Mouse (Mus musculus) ES-E14 (cell line): ENCODE data around the gene Fignl1. TPM values are rescaled to one million over a fixed set of nuclear protein-coding genes. Genes with fewer than 3 reads are reported as not detected.

Source experiments
- DNase-seq: peaks from one replicate; pipeline ENCODE4 v3.0.0-alpha.2; 2013; ENCODE audit warnings: low read depth, low spot score
- H3K27ac ChIP-seq: 2 replicates; pipeline ENCODE4 v1.5.1; 2012; ENCODE audit warnings: low read depth, mild to moderate bottlenecking, low read length, moderate library complexity, mixed read lengths; ENCODE audit not compliant: poor library complexity, insufficient read depth, severe bottlenecking
- H3K36me3 ChIP-seq: 2 replicates; pipeline ENCODE4 v1.6.1; 2012; ENCODE audit warnings: mild to moderate bottlenecking, low read length, moderate library complexity, mixed read lengths; ENCODE audit not compliant: control insufficient read depth, poor library complexity, insufficient read depth, severe bottlenecking
- H3K4me1 ChIP-seq, 2 experiments: fragments of 150-350 bp in 1 of 2; sonication (generic) in 1 of 2; 2 replicates each; pipeline ENCODE4 v1.6.1; 2012; ENCODE audit warnings: low read length in 2 of 2, mild to moderate bottlenecking in 1 of 2, mixed read lengths in 1 of 2; ENCODE audit not compliant: control insufficient read depth in 2 of 2, insufficient read depth in 2 of 2, poor library complexity in 1 of 2
- H3K4me3 ChIP-seq, 2 experiments: fragments of 150-350 bp in 1 of 2; sonication (generic) in 1 of 2; 2 replicates each; pipeline ENCODE4 v1.5.1; 2012; ENCODE audit warnings: low read length in 2 of 2, low read depth in 1 of 2, mild to moderate bottlenecking in 1 of 2, mixed read lengths in 1 of 2; ENCODE audit not compliant: insufficient read depth in 1 of 2, poor library complexity in 1 of 2, severe bottlenecking in 1 of 2
- H3K9ac ChIP-seq: 2 replicates; pipeline ENCODE4 v1.6.1; 2012; ENCODE audit warnings: low read depth, mild to moderate bottlenecking, low read length, mixed read lengths; ENCODE audit not compliant: poor library complexity, insufficient read depth, severe bottlenecking
- H3K9me3 ChIP-seq: fragments of 150-350 bp; sonication (generic); 2 replicates; pipeline ENCODE4 v1.6.1; 2012; ENCODE audit warnings: low read depth, mild to moderate bottlenecking, low read length; ENCODE audit not compliant: control insufficient read depth, insufficient read depth
- CHD2 ChIP-seq: IDR thresholded peaks from 2 replicates; pipeline ENCODE4 v1.6.1; 2014; ENCODE audit warnings: mild to moderate bottlenecking, low read depth, low read length, inconsistent platforms
- HCFC1 ChIP-seq: IDR thresholded peaks from 2 replicates; pipeline ENCODE4 v1.6.1; 2012; ENCODE audit warnings: low read length, inconsistent platforms, borderline replicate concordance; ENCODE audit not compliant: insufficient read depth
- MAFK ChIP-seq: IDR thresholded peaks from 2 replicates; pipeline ENCODE4 v1.6.1; 2014; ENCODE audit warnings: mild to moderate bottlenecking, low read depth, low read length, inconsistent platforms; ENCODE audit not compliant: insufficient read depth
- ZC3H11A ChIP-seq: IDR thresholded peaks from 2 replicates; pipeline ENCODE4 v1.6.1; 2012; ENCODE audit warnings: low read depth, mild to moderate bottlenecking, inconsistent platforms, low read length, borderline replicate concordance
- ZNF384 ChIP-seq: IDR thresholded peaks from 2 replicates; pipeline ENCODE4 v1.6.1; 2012; ENCODE audit warnings: low read depth, low read length, inconsistent platforms
- in situ Hi-C, 2 experiments: fragments of 600-800 bp; cut with MboI; formaldehyde crosslinking; loops; one replicate each; pipeline ENCODE4 v1.15.1; 2025; ENCODE audit warnings: low sequenced_read_pairs in 2 of 2, inconsistent platforms in 1 of 2; ENCODE audit not compliant: unreplicated experiment in 2 of 2
- total RNA-seq: library from RNA; depleted of rRNA; stranded (reverse); fragments of 300-350 nt; gene quantifications from 2 replicates; pipeline ENCODE4 v1.2.3, GENCODE M21; 2012

Fignl1 gene
- total RNA-seq, 1 experiment, result 49.6 TPM

DNA sequence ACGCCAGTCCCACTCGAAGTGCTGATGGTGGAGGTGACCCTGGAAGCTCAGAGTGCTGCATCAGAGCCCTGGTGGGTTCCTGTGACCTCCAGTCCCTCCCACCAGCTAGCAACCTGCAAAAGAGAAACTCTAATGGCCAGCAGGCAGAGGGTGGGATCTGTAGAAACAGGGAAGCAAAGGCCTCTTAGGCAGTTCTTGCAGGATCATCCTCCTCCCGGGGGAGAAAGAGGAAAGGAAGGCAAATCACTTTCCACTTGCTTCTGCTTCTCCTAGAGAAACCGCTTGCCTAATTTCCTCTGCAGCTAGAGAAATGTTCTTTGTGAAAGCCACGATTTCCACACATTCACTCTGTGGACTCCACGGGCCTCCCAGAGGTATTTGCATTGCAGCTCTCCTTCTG is 23.3 kb downstream of the Fignl1 start:
- DNase-seq, result no peak
- H3K9ac ChIP-seq, result no peak overlapping the region
- no peaks in the 10 kb centered on the region for H3K36me3 ChIP-seq
- no peaks in the 10 kb centered on the region for H3K9me3 ChIP-seq
- no peak overlapping the region for H3K4me3 ChIP-seq
- in situ Hi-C loops, result no loop called here
- no peak overlapping the region for H3K27ac ChIP-seq
- TF ChIP-seq ZC3H11A, result no peak
- TF ChIP-seq ZNF384, result no peak
- no peak for TF ChIP-seq MAFK
- no peak for TF ChIP-seq HCFC1
- TF ChIP-seq CHD2, result no peak
- H3K4me1 ChIP-seq, result no peaks in the 10 kb centered on the region

DNA sequence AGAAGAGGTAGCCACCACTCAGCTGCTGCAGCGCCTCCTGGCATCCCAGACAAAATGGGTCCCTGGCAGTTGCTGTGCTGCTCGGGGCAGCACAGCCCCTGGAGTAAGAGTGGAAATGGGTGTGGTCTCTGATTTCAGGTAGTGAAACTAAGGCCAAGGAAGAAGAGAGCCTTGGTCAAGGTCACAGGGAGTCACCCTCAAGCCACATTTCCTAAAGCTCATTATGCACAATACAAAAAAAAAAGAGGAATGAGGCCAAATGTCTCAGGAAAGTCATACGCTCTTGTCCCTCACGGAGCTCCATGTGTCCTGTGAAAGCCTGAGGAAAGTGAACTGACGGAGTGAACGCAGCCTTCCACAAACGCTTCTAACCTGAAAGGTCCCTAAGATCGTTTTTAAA is 27.0 kb downstream of the Fignl1 start:
- in situ Hi-C loops, result no loop called here
- no peak for TF ChIP-seq ZC3H11A
- TF ChIP-seq HCFC1, result no peak
- no peak for TF ChIP-seq MAFK
- no peak for TF ChIP-seq ZNF384
- TF ChIP-seq CHD2, result no peak
- DNase-seq, result no peak
- no peak overlapping the region for H3K9ac ChIP-seq
- no peaks in the 10 kb centered on the region for H3K4me1 ChIP-seq
- H3K36me3 ChIP-seq, result no peaks in the 10 kb centered on the region
- no peaks in the 10 kb centered on the region for H3K9me3 ChIP-seq
- no peak overlapping the region for H3K4me3 ChIP-seq
- no peak overlapping the region for H3K27ac ChIP-seq

DNA sequence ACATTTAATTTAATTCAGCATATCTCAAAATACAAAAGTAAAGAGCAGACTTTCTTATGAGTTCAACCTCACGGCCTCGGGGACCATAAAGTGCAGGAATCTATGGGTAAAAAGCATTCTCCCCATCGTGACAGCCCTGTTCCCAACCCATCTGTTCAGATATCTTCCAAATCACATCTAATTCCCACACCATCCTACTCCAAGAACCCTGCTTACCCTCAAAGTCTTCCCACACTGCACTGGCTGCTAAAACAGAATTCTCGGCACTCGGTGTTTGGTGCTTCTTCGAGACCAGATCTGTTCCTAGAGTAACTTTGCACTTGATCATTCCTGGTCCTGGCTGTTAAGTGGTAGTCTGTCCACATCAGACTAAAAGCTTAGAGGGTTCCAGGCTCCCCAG is 30.4 kb downstream of the Fignl1 start:
- no peaks in the 10 kb centered on the region for H3K9me3 ChIP-seq
- no peaks in the 10 kb centered on the region for H3K4me1 ChIP-seq
- H3K27ac ChIP-seq, result no peak overlapping the region
- no peak overlapping the region for H3K9ac ChIP-seq
- no peaks in the 10 kb centered on the region for H3K36me3 ChIP-seq
- H3K4me3 ChIP-seq, result no peak overlapping the region
- in situ Hi-C loops, result no loop called here
- TF ChIP-seq MAFK, result no peak
- TF ChIP-seq CHD2, result no peak
- no peak for TF ChIP-seq ZNF384
- TF ChIP-seq HCFC1, result no peak
- TF ChIP-seq ZC3H11A, result no peak
- DNase-seq, result no peak

DNA sequence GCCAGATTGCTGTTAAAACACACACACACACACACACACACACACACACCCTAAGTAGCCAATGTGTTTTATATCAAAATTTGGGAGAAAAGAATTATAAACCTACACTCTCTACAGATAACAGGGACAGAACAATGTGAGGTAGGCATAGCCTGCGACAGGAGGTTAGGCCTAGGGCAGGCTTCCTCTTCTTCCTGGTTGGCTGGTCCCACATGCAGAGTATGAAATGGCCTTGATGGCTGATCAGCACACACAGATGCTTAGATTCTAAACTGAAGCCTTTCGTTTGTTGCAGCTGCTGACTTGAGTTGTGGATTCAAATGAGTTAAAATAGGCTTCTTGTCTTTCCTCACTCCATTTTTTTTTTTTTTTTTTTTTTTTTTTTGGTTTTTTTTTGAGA is 31.0 kb downstream of the Fignl1 start:
- Histone ChIP-seq H3K9me3 (no peaks in the 10 kb centered on the region), H3K4me1 (no peaks in the 10 kb centered on the region), H3K4me3 (no peak overlapping the region), H3K36me3 (no peaks in the 10 kb centered on the region), H3K27ac (no peak overlapping the region), H3K9ac (no peak overlapping the region)
- no peak for DNase-seq
- in situ Hi-C loops, result no loop called here
- no peak for TF ChIP-seq CHD2
- no peak for TF ChIP-seq ZNF384
- no peak for TF ChIP-seq HCFC1
- no peak for TF ChIP-seq MAFK
- no peak for TF ChIP-seq ZC3H11A

DNA sequence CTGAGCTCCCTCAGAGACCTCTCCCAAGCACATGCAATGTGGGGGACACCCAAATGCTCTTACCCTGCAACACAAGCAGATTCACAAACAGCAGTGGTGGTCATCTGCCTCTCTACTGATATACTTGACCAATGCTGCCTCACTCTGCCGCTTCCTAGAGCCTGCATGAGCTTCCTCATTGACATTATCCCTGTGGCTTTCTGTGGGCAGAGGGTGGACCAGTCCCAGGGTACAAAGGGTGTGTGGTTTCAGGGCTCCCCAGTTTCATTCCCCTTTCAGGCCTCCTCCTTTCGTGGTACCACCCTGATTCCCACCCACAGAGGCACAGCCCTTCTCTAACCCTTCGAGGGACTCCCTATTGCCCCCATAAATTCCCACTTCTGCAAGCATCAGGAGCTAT is 31.5 kb downstream of the Fignl1 start:
- Histone ChIP-seq H3K27ac (no peak overlapping the region), H3K4me1 (no peaks in the 10 kb centered on the region), H3K36me3 (no peaks in the 10 kb centered on the region), H3K4me3 (no peak overlapping the region), H3K9ac (no peak overlapping the region), H3K9me3 (no peaks in the 10 kb centered on the region)
- no peak for DNase-seq
- TF ChIP-seq CHD2 (no peak), ZC3H11A (no peak), ZNF384 (no peak), MAFK (no peak), HCFC1 (no peak)
- in situ Hi-C loops, result no loop called here
